Mouse (Mus musculus): ENCODE results near the gene Myd88.

GRCm38 (mm10) chr9:119352060-119352459, 10.8 kb upstream of the Myd88 start:
- no peak for TF ChIP-seq POLR2A (IDR thresholded peaks at IDR 0.05; ENCODE audit: low read depth, low read length)
- TF ChIP-seq CTCF (IDR thresholded peaks at IDR 0.05; ENCODE audit: borderline replicate concordance, insufficient read depth, low read length), result peak; percentile 93
